Mouse (Mus musculus) ES-Bruce4 (cell line): ENCODE data around the gene Gm11437.

Experiments
- CTCF ChIP-seq: IDR thresholded peaks from one replicate; pipeline ENCODE4 v1.8.1; 2011; ENCODE audit warnings: low read depth, low read length
- EP300 ChIP-seq: IDR thresholded peaks from 2 replicates; pipeline ENCODE4 v1.6.1; 2011; ENCODE audit warnings: low read depth, low read length; ENCODE audit not compliant: insufficient read depth
- POLR2A ChIP-seq: IDR thresholded peaks from one replicate; pipeline ENCODE4 v1.8.1; 2011; ENCODE audit warnings: low read length; ENCODE audit not compliant: insufficient read depth

DNA sequence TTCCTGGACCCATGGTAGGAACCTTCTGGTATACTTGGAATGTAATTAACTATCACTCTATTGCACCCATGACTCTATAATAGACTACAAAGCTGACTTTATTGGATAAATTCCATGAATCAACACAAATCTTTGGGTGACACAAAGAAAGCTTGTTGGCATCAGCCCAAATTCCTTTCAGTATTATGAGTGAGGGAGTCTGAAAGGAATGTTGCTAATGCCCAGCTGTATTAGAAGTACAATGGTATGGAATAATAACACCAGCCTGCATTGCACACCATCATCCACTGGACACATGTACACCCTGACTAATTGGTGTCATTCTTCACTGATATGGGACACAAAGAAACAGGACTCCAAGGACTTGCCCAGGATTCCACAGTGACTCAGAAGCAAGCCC lies 66.1 kb downstream of the Gm11437 start:
- TF ChIP-seq CTCF (no peak), POLR2A (no peak), EP300 (no peak)
